Mouse (Mus musculus) T-helper 2 cell (primary cell): ENCODE data around the gene Bbs7.
"Not testable (repeated sequence)": the region's sequence is repeated elsewhere in the genome, so short reads cannot be mapped to it uniquely, and the experiment has no call there.

Experiments used
- in situ Hi-C: fragments of 300-600 bp; cut with MboI, MseI; formaldehyde crosslinking; loops from one replicate; pipeline ENCODE4 v1.15.1; 2025; ENCODE audit warnings: high pct_unique_total_duplicates

Gene Bbs7

GRCm38 (mm10) chr3:36613202-36613907, at the start of gene Bbs7:
Gene Bbs7, minus strand, starts transcription at chr3:36613477.
- in situ Hi-C loops = loop anchor here (5.0 kb wide), 1 partner anchor 634 kb away; no protein-coding TSS in a partner anchor

GRCm38 (mm10) chr3:36645245-36645559, 31.9 kb upstream of the Bbs7 start:
- in situ Hi-C loops = not testable (repeated sequence)

GRCm38 (mm10) chr3:36644554-36645244, 31.4 kb upstream of the Bbs7 start:
- in situ Hi-C loops = no loop called here

- in situ Hi-C loops = no loop called here
These were observed 30.1 kb upstream of the Bbs7 start for GRCm38 (mm10) chr3:36643354-36643753.

GRCm38 (mm10) chr3:36642736-36643135, 29.5 kb upstream of the Bbs7 start:
- in situ Hi-C loops = no loop called here

DNA sequence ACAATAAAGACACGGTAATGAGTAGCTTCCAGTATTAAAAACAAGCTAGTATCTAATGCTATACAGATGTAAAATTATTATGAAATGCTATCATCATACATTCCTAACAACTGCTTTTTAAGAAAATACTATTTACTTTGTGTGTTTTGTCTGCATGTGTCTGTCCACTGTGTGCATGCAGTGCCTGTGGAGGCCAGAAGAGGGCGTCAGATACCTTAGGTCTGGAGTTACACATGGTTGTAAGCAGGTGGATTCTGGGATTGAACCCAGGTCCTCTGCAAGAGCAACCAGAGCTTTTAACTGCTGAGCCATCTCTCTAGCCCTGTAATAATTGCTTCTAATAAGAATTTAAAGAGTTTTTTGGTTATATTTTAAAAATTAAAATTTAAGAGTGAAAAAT, 27.5 kb upstream of the Bbs7 start:
- in situ Hi-C loops = no loop called here

DNA sequence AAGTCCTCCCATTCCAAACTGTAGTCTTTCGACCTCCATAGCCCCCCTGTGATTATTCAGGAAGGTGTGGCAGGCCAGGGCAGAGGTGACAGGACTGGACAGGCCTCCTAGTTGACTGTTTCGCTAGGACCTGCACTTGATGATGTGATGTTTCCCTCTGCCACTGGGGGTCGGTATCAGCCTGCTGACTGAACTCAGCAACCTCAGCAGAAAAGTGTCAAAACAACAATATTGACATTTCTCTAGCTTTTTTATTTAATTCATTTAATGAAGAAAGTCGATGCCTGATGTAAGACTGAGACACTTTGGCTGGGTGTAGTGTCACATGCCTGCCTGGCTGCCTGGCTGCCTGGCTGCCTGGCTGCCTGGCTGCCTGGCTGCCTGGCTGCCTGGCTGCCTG, 22.2 kb upstream of the Bbs7 start:
- in situ Hi-C loops = no loop called here

DNA sequence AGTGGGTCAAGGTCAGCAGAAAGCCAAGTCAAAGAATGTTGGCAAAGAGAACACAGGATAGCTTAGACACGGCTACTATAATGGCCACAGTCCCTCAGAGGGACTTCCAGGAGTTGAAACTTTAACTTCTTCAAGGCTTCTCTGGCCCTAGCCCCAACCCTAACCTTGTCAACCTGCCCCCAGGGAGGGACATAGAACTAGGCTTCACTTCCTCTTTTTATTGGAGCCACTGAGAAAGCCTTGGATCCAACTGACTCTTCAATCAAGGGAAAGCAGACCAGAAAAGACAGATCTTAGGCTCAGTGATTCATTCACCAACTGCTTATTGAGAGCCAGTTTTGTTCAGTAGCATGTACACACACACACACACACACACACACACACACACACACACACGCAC, 13.5 kb upstream of the Bbs7 start:
- in situ Hi-C loops = no loop called here

GRCm38 (mm10) chr3:36618181-36618580, 4.9 kb upstream of the Bbs7 start:
- in situ Hi-C loops = no loop called here

- in situ Hi-C loops = loop anchor here (5.0 kb wide), 1 partner anchor 633 kb away; no protein-coding TSS in a partner anchor
These were observed 605 bp upstream of the Bbs7 start for GRCm38 (mm10) chr3:36613908-36614255.

- in situ Hi-C loops = loop anchor here (5.0 kb wide), 1 partner anchor 635 kb away; no protein-coding TSS in a partner anchor
These were observed 590 bp downstream of the Bbs7 start for GRCm38 (mm10) chr3:36612687-36613086.

GRCm38 (mm10) chr3:36605894-36606783, 7.1 kb downstream of the Bbs7 start:
- in situ Hi-C loops = no loop called here

DNA sequence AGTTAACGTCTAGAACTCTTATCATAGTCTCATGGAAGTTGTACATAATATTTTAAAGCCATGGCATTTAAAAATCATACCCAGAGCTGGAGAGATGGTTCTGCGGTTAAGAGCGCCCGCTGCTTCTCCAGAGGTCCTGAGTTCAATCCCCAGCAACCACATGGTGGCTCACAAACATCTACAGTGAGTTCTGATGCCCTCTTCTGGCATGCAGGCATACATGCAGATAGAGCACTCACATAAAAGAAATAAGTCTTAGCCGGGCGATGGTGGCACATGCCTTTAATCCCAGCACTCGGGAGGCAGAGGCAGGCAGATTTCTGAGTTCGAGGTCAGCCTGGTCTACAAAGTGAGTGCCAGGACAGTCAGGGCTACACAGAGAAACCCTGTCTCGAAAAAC, 13.5 kb downstream of the Bbs7 start:
- in situ Hi-C loops = not testable (repeated sequence)

DNA sequence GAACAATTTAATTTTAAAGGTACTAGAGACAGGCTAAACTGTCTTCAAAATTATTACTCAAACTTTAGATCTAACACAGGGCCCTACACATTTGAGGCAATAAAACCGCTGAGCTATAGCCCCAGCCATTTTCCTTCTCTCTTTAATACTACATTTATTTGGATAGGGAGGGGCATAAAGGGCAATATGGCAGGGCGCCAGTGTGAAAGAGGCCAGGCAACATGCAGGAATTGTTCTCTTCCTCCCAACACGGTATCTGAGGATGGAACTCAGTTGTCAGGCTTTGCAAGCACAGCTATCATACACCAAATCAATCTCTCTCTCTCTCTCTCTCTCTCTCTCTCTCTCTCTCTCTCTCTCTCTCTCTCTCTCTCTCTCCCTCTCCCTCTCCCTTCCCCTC, 14.5 kb downstream of the Bbs7 start:
- in situ Hi-C loops = no loop called here

DNA sequence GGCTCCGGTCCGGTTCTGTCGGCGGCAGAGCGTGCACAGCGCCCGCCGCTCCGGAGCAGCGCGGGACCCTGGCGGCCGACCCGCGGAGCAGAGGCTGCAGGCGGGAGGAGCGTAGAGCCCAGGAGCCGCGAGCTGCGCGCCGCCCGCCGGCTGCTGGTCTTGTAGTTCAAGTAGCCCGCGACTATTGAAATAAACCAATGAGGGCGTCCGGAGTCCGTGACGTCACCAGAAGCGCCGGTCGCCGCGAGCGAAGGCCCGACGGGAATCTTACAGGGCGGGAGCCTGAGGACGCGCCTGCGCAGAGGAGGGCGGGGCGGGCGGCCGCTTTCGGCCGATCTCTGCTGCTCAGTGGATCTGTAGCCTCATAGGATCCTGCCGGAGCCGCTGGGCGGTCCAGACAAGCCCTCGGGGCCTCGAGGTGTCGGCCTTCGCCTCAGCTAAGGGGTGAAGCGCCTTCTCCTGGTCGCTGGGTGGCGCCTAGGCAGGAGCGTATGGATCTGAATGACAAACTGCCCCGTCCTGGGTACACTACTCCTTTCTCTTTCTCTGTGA, 41.4 kb downstream of the Bbs7 start, which contains the start of gene Ccna2:
TSS of gene Ccna2 (minus strand) at position 324 of the 552 bp plus-strand sequence.
- in situ Hi-C loops = no loop called here

DNA sequence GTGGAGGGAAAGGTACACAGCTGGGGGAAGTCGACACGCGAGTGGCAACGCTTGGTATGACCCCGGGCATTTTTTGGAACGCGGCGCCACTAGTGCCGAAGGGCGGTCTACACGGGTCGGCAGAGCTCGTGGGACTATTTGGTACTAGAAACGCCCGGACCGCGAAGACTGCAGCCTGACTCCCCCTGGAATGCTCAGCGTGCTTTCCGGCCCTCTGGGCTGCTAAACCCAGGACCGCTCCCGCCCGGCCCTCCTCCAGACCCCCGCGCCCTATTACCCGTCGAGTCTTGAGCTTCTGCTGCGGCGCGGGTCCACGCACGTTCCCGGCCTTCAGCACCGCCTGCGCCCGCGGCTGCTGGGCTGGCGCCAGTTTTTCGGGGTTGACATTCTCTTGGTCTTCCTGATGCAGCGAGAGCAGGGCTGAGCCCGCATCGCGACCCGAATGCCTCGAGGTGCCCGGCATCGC, 41.9 kb downstream of the Bbs7 start:
- in situ Hi-C loops = no loop called here

- in situ Hi-C loops = no loop called here
These were observed 43.4 kb downstream of the Bbs7 start for GRCm38 (mm10) chr3:36569836-36570235.

DNA sequence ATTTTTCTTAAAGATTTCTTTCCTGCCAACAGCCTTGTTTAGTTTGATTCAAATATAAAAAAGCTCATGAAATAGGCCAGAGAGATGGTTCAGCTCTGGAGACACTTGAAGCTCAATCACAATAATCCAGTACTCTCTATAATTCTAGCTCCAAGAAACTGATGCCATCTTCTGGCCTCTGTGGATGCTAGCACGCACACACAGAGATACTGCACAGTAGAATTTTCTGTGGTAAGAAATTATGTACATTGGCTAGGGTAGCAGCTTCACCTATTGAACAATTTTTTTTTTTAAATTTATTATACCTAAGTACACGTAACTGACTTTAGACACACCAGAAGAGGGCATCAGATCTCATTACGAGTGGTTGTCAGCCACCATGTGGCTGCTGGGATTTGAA, 49.6 kb downstream of the Bbs7 start:
- in situ Hi-C loops = no loop called here

GRCm38 (mm10) chr3:36559606-36560005, 53.7 kb downstream of the Bbs7 start:
- in situ Hi-C loops = no loop called here

DNA sequence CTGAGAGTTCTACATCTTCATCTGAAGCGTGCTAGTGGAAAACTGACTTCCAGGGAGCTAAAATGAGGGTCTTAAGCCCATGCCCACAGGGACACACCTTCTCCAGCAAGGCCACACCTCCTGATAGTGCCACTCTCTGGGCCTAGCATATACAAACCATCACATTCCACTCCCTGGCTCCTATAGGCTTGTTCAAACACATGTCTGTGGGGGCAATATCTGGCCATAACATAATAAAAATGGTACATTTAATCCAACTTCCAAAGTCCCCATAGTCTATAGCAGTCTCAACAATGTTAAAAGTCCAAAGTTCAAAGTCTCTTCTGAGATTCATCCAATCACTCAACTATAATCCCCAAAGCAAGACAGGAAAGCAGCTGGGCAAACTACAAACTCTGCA, 55.7 kb downstream of the Bbs7 start:
- in situ Hi-C loops = no loop called here

DNA sequence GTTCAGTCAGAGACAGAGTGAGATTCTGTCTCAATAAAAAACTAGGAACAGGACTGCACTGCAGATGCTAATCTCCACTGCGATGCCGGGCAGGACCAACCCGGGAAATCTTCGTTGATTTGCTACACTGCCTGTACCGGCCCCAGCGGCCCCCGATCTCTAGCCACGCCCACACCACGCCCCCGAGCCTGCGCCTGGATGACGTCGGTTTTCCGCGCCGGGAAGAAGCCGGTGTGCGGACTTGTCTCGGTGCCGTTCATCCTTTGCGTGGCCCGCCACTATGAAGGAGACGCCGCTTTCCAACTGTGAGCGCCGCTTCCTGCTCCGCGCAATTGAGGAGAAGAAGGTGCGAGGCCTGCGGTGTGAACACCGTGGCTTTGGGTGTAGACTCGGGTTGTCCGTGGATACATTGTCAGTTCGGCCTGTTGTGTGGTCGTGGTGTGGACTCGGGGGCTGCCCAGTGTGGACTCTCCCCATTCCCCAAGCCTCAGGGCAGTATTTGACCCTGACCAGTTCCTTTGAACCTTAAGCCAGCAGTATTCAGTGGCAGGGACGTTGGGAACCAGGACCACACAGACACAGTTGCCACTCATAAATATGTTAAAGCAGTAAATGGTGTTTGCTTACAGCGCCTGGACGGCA, 60.8 kb downstream of the Bbs7 start, which contains the start of gene Exosc9:
TSS of gene Exosc9 (plus strand) at position 201 of the 642 bp plus-strand sequence.
- in situ Hi-C loops = no loop called here
